Mouse (Mus musculus): ENCODE results near the gene Adgre5.

Gene Adgre5

DNA sequence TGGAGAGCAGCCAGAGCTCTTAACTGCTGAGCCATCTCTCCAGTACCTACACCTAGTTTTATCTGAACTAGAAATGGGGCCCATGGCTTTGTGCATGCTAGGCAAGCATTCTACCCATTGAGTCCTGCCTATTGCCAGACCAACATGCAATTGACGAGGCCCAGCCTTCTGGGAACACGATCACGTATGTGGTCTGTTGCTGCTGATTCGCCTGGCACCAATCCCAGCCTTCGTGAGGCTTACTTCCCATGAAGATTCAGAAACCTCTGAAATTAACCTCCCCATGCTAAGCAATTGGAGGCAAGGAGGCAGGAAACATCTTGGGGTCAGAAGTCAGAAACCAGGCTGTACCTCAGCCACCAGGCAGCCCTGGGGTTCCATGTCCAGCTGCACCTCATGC, 60.5 kb downstream of the Adgre5 start:
- peaks cover 23% of the 10 kb centered on the region for H3K4me1 ChIP-seq (replicated peaks; ENCODE audit: low read depth, low read length)
- no peaks in the 10 kb centered on the region for H3K27me3 ChIP-seq (ENCODE audit: insufficient read depth, low read length)
- H3K36me3 ChIP-seq (ENCODE audit: insufficient read depth, low read length) = peaks cover 65% of the 10 kb centered on the region
- H3K9me3 ChIP-seq (ENCODE audit: low read length) = no peaks in the 10 kb centered on the region
- no peak overlapping the region for H3K4me3 ChIP-seq (replicated peaks; ENCODE audit: low read length)
- TF ChIP-seq POU5F1 (IDR thresholded peaks at IDR 0.05; ENCODE audit: borderline replicate concordance, low read length) = no peak
- TF ChIP-seq NANOG (IDR thresholded peaks at IDR 0.05; ENCODE audit: borderline replicate concordance, low read length) = no peak
- no peak for TF ChIP-seq CTCF (conservative IDR thresholded peaks at IDR 0.05; ENCODE audit: low read length)

DNA sequence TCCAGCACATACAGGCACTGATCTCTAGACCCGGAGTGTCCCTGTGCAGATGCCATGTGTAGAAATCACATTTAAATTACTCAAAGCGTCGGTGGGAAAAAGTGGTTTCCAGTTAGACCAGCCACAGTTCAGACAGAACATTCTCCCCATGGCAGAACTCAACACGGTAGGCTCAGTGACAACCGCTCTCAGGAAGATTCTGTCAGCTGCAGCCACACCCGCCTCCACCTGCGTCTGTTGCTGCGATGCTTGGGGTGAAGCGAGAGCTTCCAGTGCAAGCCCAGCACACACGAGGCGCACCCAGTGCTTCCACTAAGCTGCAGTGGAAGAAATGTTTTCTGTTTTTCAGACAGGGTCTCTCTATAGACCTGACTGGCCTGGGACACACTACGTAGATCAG, 61.3 kb downstream of the Adgre5 start:
- Histone ChIP-seq H3K4me3 (replicated peaks; ENCODE audit: low read length) (no peak overlapping the region), H3K9me3 (ENCODE audit: low read length) (no peaks in the 10 kb centered on the region), H3K36me3 (ENCODE audit: insufficient read depth, low read length) (peaks cover 61% of the 10 kb centered on the region), H3K27me3 (ENCODE audit: insufficient read depth, low read length) (no peaks in the 10 kb centered on the region), H3K4me1 (replicated peaks; ENCODE audit: low read depth, low read length) (peaks cover 23% of the 10 kb centered on the region)
- TF ChIP-seq POU5F1 (IDR thresholded peaks at IDR 0.05; ENCODE audit: borderline replicate concordance, low read length) = no peak
- TF ChIP-seq CTCF (conservative IDR thresholded peaks at IDR 0.05; ENCODE audit: low read length) = no peak

DNA sequence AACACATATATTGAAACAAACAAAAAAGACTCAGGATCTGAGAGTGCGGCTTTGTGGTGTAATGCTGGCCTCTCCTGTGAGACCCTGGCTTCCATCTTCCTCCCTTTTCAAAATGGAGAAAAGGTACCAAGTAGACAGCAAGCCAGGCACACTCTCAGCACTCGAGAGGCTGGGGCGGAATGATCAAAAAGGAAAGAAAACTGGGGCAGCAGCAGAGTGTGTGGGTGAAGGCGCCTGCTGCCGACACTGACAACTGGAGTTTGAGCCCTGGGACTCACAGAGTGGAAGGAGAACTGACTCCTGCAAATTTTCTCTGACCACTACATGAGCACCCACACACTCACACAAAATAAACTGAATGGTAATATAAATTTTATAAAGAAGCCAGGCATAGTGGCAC, 66.6 kb downstream of the Adgre5 start:
- H3K27me3 ChIP-seq (ENCODE audit: insufficient read depth, low read length) = peaks cover 5% of the 10 kb centered on the region; the same call in 1 of the 2 replicates
- peaks cover 59% of the 10 kb centered on the region for H3K36me3 ChIP-seq (ENCODE audit: insufficient read depth, low read length)
- no peak overlapping the region for H3K4me3 ChIP-seq (replicated peaks; ENCODE audit: low read length)
- no peaks in the 10 kb centered on the region for H3K9me3 ChIP-seq (ENCODE audit: low read length)
- H3K4me1 ChIP-seq (replicated peaks; ENCODE audit: low read depth, low read length) = peaks cover 40% of the 10 kb centered on the region
- TF ChIP-seq NANOG (IDR thresholded peaks at IDR 0.05; ENCODE audit: borderline replicate concordance, low read length) = no peak
